Mouse (Mus musculus): ENCODE measurements around the gene Ak3. TPM values are rescaled to one million over a fixed set of nuclear protein-coding genes. Genes with fewer than 3 reads are reported as not detected.

Gene Ak3
- 79.3 and 81.1 TPM in 2 replicates for polyA plus RNA-seq (2015; fragmentation: Nextera tagmentation; extraction: Ambion mirVana)

DNA sequence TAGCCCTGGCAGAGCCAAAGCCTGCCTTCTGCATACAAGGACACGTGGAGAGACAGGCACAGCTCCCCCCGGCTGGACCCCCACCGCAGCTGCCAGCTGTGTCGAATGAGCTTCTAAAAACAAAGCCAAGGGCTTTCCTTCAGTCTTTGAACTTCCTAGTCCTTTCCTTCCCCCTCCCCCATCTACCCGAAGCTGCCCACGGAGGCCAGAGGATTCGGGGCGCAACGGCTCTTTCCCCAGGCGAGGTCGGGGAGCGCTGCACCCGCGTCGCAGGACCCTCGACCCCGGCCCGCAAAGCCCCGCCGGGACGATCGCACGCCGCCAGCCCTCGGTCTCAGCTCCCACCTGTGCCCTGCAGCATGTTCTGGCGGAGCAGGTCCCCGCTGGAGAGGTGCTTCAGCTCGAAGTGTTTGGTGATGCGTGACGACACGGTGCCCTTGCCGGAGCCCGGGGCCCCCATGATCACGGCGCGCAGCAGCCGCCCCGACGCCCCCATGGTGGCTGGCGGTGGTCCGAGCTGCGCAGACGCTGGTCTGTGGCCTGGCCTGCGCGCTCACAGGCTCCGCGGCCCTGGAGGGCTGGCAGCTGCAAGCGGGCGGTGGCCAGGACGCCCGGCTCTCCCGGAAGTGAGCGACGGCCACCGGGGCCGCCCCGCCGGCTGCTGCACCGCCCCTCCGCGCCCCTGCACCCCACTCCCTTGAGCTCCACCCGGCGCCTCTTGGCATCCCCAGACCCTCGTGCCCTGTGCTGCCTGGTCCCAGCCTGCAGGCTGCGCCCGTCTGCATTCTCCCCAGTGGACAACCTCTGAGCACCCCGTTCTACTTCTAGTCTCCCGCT lies at the start of gene Ak3:
Gene Ak3, minus strand, starts transcription at position 628 of the 837 bp plus-strand sequence.
- TF ChIP-seq EP300 (IDR thresholded peaks at IDR 0.05) (no peak), CTCF (IDR thresholded peaks at IDR 0.05) (peak; percentile 62)
- Histone ChIP-seq H3K27ac (ENCODE audit: low read length) (peak within 1 kb of the TSS; percentile 95), H3K9ac (replicated peaks; ENCODE audit: low read depth) (peak within 1 kb of the TSS; percentile 93), H3K4me3 (ENCODE audit: low read depth, low read length) (peak within 1 kb of the TSS; percentile 86), H3K36me3 (ENCODE audit: insufficient read depth, low read length) (no peaks in the 10 kb centered on the region), H3K27me3 (replicated peaks; ENCODE audit: insufficient read depth, low read length) (no peaks in the 10 kb centered on the region), H3K4me2 (replicated peaks; ENCODE audit: low read depth, low read length) (peak within 1 kb of the TSS; percentile 88), H3K4me1 (ENCODE audit: insufficient read depth, low read depth, low read length) (no peaks in the 10 kb centered on the region), H3K9me3 (ENCODE audit: low read length) (no peaks in the 10 kb centered on the region)
- DNase-seq (ENCODE audit: low spot score) (peak; percentile 88), ATAC-seq (peak; percentile 87)
- WGBS: under 1% methylated on average over 62 of the region's 68 CpGs

DNA sequence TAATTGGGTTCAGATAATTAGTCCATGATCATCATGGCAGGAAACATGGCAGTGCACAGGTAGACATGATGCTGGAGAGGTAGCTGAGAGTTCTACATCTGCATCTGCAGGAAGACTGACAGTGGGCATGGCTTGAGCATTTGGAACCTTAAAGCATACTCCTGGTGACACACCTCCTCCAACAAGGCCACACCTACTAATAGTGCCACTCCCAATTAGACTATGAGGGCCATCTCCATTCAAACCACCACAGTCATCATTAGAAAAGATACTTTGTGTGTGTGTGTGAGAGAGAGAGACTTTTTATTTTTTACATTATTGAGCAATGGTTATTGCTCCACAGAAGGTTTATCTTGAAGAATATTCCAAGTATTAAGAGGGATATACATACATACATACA lies 44.4 kb upstream of the Ak3 start:
- Histone ChIP-seq H3K4me3 (ENCODE audit: low read depth, low read length) (no peak overlapping the region), H3K4me2 (replicated peaks; ENCODE audit: low read depth, low read length) (no peak overlapping the region), H3K27ac (ENCODE audit: low read length) (no peak overlapping the region), H3K27me3 (replicated peaks; ENCODE audit: insufficient read depth, low read length) (no peaks in the 10 kb centered on the region), H3K36me3 (ENCODE audit: insufficient read depth, low read length) (no peaks in the 10 kb centered on the region), H3K4me1 (ENCODE audit: insufficient read depth, low read depth, low read length) (no peaks in the 10 kb centered on the region), H3K9ac (replicated peaks; ENCODE audit: low read depth) (no peak overlapping the region), H3K9me3 (ENCODE audit: low read length) (no peaks in the 10 kb centered on the region)
- ATAC-seq (no peak), DNase-seq (ENCODE audit: low spot score) (no peak)
- no peak for TF ChIP-seq CTCF (IDR thresholded peaks at IDR 0.05)
- TF ChIP-seq EP300 (IDR thresholded peaks at IDR 0.05): no peak

DNA sequence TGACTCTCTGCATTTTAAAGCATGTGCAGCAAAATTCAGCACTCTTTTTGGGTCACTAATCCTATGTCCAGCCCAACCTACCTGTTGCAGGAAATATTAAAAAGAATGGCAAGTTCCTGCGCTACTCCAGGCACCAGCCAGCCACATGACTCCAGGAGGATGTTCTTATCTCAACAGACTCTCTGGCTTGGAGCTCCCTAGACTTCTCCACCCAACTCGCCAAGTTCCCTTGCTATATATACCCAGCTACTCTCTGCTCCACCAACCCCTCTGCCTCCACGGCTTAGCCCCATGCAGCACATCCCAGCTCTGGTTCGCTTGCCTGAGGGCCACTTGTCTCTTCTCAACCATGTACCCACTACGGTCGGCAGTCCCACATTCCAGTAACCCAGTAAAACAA lies 40.9 kb upstream of the Ak3 start:
- ATAC-seq (no peak), DNase-seq (ENCODE audit: low spot score) (no peak)
- Histone ChIP-seq H3K4me3 (ENCODE audit: low read depth, low read length) (no peak overlapping the region), H3K9me3 (ENCODE audit: low read length) (no peaks in the 10 kb centered on the region), H3K9ac (replicated peaks; ENCODE audit: low read depth) (no peak overlapping the region), H3K27ac (ENCODE audit: low read length) (no peak overlapping the region), H3K4me1 (ENCODE audit: insufficient read depth, low read depth, low read length) (no peaks in the 10 kb centered on the region), H3K4me2 (replicated peaks; ENCODE audit: low read depth, low read length) (no peak overlapping the region), H3K27me3 (replicated peaks; ENCODE audit: insufficient read depth, low read length) (no peaks in the 10 kb centered on the region), H3K36me3 (ENCODE audit: insufficient read depth, low read length) (no peaks in the 10 kb centered on the region)
- TF ChIP-seq CTCF (IDR thresholded peaks at IDR 0.05) (no peak), EP300 (IDR thresholded peaks at IDR 0.05) (no peak)
- WGBS: 60% methylated on average over 6 of the region's 6 CpGs

DNA sequence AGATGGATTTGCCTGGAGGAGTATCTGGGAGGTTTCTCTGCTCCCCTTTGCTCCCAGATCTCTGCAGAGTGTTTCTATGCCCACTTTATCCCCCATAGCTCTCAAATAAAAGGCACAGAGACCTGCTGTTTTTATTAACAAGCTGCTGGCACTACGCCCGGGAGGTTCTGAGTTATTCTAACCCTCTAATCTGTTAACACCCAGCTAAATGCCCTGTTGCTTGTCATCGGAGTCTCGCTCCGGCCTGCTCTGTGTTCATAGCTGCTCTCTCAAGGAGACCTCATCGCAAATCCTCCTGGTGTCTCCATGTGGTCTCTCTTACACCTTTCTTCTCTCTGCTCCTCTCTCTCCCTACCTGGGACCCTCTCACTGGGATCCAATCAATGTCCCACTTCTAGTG lies 27.0 kb upstream of the Ak3 start:
- H3K27ac ChIP-seq (ENCODE audit: low read length): no peak overlapping the region
- no peaks in the 10 kb centered on the region for H3K27me3 ChIP-seq (replicated peaks; ENCODE audit: insufficient read depth, low read length)
- TF ChIP-seq CTCF (IDR thresholded peaks at IDR 0.05) (no peak), EP300 (IDR thresholded peaks at IDR 0.05) (no peak)
- H3K4me1 ChIP-seq (ENCODE audit: insufficient read depth, low read depth, low read length): no peaks in the 10 kb centered on the region
- no peaks in the 10 kb centered on the region for H3K9me3 ChIP-seq (ENCODE audit: low read length)
- DNase-seq (ENCODE audit: low spot score) (no peak), ATAC-seq (no peak)
- no peak overlapping the region for H3K9ac ChIP-seq (replicated peaks; ENCODE audit: low read depth)
- no peak overlapping the region for H3K4me2 ChIP-seq (replicated peaks; ENCODE audit: low read depth, low read length)
- no peak overlapping the region for H3K4me3 ChIP-seq (ENCODE audit: low read depth, low read length)
- H3K36me3 ChIP-seq (ENCODE audit: insufficient read depth, low read length): no peaks in the 10 kb centered on the region
- WGBS: 49% methylated on average over 6 of the region's 6 CpGs

DNA sequence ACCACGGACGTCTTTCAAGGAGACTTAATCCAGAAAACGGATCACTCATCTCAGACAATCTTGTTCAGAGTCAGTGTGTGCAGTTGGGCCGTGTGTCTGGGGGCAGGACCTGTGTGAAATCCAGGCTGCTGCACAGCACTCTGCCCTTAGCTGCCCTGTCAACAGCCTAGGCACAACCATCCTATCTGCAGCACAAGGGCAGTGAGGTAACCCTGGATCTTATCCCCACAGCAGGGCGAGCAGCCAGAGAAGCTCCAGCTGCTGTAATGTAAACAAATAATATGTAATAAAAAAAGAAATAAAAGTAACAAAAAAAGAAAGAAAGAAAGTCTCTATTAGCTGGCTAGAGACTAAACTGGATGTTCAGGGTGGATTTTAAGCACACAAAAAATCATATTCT lies 21.4 kb upstream of the Ak3 start:
- no peaks in the 10 kb centered on the region; the same call in 1 of the 2 replicates for H3K4me1 ChIP-seq (ENCODE audit: insufficient read depth, low read depth, low read length)
- H3K27me3 ChIP-seq (replicated peaks; ENCODE audit: insufficient read depth, low read length): no peaks in the 10 kb centered on the region
- H3K9me3 ChIP-seq (ENCODE audit: low read length): no peaks in the 10 kb centered on the region
- H3K4me3 ChIP-seq (ENCODE audit: low read depth, low read length): no peak overlapping the region
- ATAC-seq (no peak), DNase-seq (ENCODE audit: low spot score) (no peak)
- TF ChIP-seq CTCF (IDR thresholded peaks at IDR 0.05) (no peak), EP300 (IDR thresholded peaks at IDR 0.05) (no peak)
- 56% methylated on average over 5 of the region's 5 CpGs for WGBS
- no peak overlapping the region for H3K9ac ChIP-seq (replicated peaks; ENCODE audit: low read depth)
- H3K4me2 ChIP-seq (replicated peaks; ENCODE audit: low read depth, low read length): no peak overlapping the region
- H3K36me3 ChIP-seq (ENCODE audit: insufficient read depth, low read length): no peaks in the 10 kb centered on the region
- no peak overlapping the region for H3K27ac ChIP-seq (ENCODE audit: low read length)

DNA sequence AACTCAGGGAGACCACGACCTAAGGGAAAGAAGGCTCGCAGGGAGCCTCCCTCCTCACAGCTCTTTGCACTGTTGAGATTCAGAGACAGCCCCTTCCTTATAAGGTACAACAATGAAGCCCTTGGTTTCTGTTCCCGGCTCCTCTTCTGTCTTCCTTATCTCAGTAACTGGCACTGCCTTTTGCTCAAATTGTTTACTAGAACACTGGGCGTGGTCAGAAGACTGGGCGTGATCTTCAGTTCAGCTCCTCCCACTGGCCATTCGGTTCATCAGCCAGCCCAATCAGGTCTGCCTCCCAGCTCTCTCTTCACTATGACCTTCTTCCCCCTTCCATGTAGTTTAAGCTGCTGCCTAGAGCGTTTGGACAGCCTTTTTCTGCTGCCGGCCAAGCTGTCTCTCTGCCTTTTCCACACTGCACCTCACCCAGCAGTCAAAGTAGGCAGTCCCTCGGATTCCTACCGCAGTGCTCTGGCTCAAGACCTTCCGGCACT lies 19.3 kb upstream of the Ak3 start:
- Histone ChIP-seq H3K4me3 (ENCODE audit: low read depth, low read length) (peak overlapping the region; percentile 14), H3K27me3 (replicated peaks; ENCODE audit: insufficient read depth, low read length) (no peaks in the 10 kb centered on the region), H3K4me1 (ENCODE audit: insufficient read depth, low read depth, low read length) (no peaks in the 10 kb centered on the region; the same call in 1 of the 2 replicates), H3K9me3 (ENCODE audit: low read length) (no peaks in the 10 kb centered on the region), H3K27ac (ENCODE audit: low read length) (peak overlapping the region; percentile 16; the same call in 1 of the 2 replicates), H3K9ac (replicated peaks; ENCODE audit: low read depth) (no peak overlapping the region), H3K4me2 (replicated peaks; ENCODE audit: low read depth, low read length) (peak overlapping the region; percentile 38), H3K36me3 (ENCODE audit: insufficient read depth, low read length) (no peaks in the 10 kb centered on the region)
- TF ChIP-seq EP300 (IDR thresholded peaks at IDR 0.05): no peak
- TF ChIP-seq CTCF (IDR thresholded peaks at IDR 0.05): 0 out of 2 replicates have a peak, but pooled peaks have one; percentile 4
- DNase-seq (ENCODE audit: low spot score) (peak; percentile 90), ATAC-seq (peak; percentile 72)
- WGBS: 7% methylated on average over 11 of the region's 11 CpGs

Measured in lung, postnatal 0 days (tissue).